Mouse (Mus musculus): ENCODE data around the gene Anp32b. TPM values are rescaled to one million over a fixed set of nuclear protein-coding genes. Genes with fewer than 3 reads are reported as not detected.
A peak's percentile ranks its signal among the peaks of the same experiment; 100 is the strongest.

Anp32b gene
- polyA plus RNA-seq (2012; rRNA removed), result 9.8 and 12.7 TPM in 2 replicates

GRCm38 (mm10) chr4:46450519-46451131, at the start of gene Anp32b:
Gene Anp32b (plus strand): TSS chr4:46450902.
- TF ChIP-seq CTCF (conservative IDR thresholded peaks at IDR 0.05; ENCODE audit: insufficient read depth, insufficient read length, low read depth, low read length) (peak; percentile 53), POLR2A (IDR thresholded peaks at IDR 0.05; ENCODE audit: low read depth, low read length) (no peak)
- H3K36me3 ChIP-seq (ENCODE audit: control insufficient read depth, insufficient read depth, low read length), result no peaks in the 10 kb centered on the region
- peak within 1 kb of the TSS; percentile 87 for H3K27ac ChIP-seq (ENCODE audit: insufficient read depth, low read depth, low read length)
- H3K4me3 ChIP-seq (ENCODE audit: insufficient read depth, low read depth, low read length), result peak within 1 kb of the TSS; percentile 89
- WGBS, result 2% methylated on average over 57 of the region's 66 CpGs
- peaks cover 7% of the 10 kb centered on the region; the same call in 1 of the 2 replicates for H3K4me1 ChIP-seq (ENCODE audit: control insufficient read depth, insufficient read depth, low read length)
- no peaks in the 10 kb centered on the region for H3K27me3 ChIP-seq (replicated peaks; ENCODE audit: control insufficient read depth, insufficient read depth, low read length)
- peak; percentile 94 for DNase-seq

GRCm38 (mm10) chr4:46404042-46404795, 46.5 kb upstream of the Anp32b start:
- WGBS, result 74% methylated on average over 6 of the region's 6 CpGs
- Histone ChIP-seq H3K27ac (ENCODE audit: insufficient read depth, low read depth, low read length) (no peak overlapping the region), H3K27me3 (replicated peaks; ENCODE audit: control insufficient read depth, insufficient read depth, low read length) (no peaks in the 10 kb centered on the region), H3K36me3 (ENCODE audit: control insufficient read depth, insufficient read depth, low read length) (no peaks in the 10 kb centered on the region), H3K4me1 (ENCODE audit: control insufficient read depth, insufficient read depth, low read length) (no peaks in the 10 kb centered on the region), H3K4me3 (ENCODE audit: insufficient read depth, low read depth, low read length) (no peak overlapping the region)
- no peak for DNase-seq
- no peak for TF ChIP-seq POLR2A (IDR thresholded peaks at IDR 0.05; ENCODE audit: low read depth, low read length)
- TF ChIP-seq CTCF (conservative IDR thresholded peaks at IDR 0.05; ENCODE audit: insufficient read depth, insufficient read length, low read depth, low read length), result no peak

DNA sequence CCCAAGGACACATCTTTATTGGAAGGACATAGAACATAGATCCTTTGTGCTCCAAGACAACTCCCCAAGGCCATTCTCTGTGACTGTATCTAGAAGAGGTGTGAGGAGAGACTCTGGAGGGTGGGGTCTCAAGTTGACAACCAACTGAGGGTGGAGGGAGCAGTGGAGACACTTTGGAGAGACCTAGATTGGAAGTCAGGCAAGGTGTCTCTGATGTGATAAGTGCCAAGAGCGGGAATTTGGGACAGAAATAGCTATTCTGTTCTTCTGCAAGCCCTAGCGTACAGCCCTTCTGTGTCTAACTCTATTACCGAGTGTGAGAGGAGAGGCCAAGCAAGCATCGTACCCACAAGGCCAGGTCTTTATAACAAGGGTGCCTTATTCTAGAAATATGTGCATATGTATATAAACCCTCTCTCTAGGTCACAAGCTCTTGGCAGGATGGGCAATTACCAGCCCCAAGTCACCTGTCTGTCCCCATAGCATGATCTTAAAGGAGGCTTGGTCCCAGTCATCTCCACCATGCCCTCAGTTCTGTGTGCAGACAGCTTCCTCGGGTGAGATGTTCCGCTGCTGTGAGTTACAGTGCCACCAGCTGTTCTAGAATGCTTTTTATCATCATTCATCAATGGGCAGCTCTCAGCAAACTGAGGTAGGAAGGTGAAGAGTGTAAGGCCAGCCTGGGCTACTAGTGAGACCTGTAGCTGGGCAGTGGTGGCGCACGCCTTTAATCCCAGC, 43.6 kb upstream of the Anp32b start:
- Histone ChIP-seq H3K27ac (ENCODE audit: insufficient read depth, low read depth, low read length) (no peak overlapping the region), H3K4me3 (ENCODE audit: insufficient read depth, low read depth, low read length) (no peak overlapping the region), H3K36me3 (ENCODE audit: control insufficient read depth, insufficient read depth, low read length) (no peaks in the 10 kb centered on the region), H3K27me3 (replicated peaks; ENCODE audit: control insufficient read depth, insufficient read depth, low read length) (no peaks in the 10 kb centered on the region), H3K4me1 (ENCODE audit: control insufficient read depth, insufficient read depth, low read length) (no peaks in the 10 kb centered on the region)
- DNase-seq, result no peak
- TF ChIP-seq CTCF (conservative IDR thresholded peaks at IDR 0.05; ENCODE audit: insufficient read depth, insufficient read length, low read depth, low read length) (no peak), POLR2A (IDR thresholded peaks at IDR 0.05; ENCODE audit: low read depth, low read length) (no peak)
- 92% methylated on average over 8 of the region's 8 CpGs for whole genome bisulfite sequencing

GRCm38 (mm10) chr4:46410677-46411076, 40.0 kb upstream of the Anp32b start:
- H3K4me1 ChIP-seq (ENCODE audit: control insufficient read depth, insufficient read depth, low read length), result no peaks in the 10 kb centered on the region
- H3K4me3 ChIP-seq (ENCODE audit: insufficient read depth, low read depth, low read length), result no peak overlapping the region
- no peaks in the 10 kb centered on the region for H3K27me3 ChIP-seq (replicated peaks; ENCODE audit: control insufficient read depth, insufficient read depth, low read length)
- DNase-seq, result no peak
- TF ChIP-seq POLR2A (IDR thresholded peaks at IDR 0.05; ENCODE audit: low read depth, low read length) (no peak), CTCF (conservative IDR thresholded peaks at IDR 0.05; ENCODE audit: insufficient read depth, insufficient read length, low read depth, low read length) (no peak)
- H3K27ac ChIP-seq (ENCODE audit: insufficient read depth, low read depth, low read length), result no peak overlapping the region
- H3K36me3 ChIP-seq (ENCODE audit: control insufficient read depth, insufficient read depth, low read length), result no peaks in the 10 kb centered on the region
- 94% methylated on average over 5 of the region's 5 CpGs for WGBS

GRCm38 (mm10) chr4:46411489-46411888, 39.2 kb upstream of the Anp32b start:
- H3K27me3 ChIP-seq (replicated peaks; ENCODE audit: control insufficient read depth, insufficient read depth, low read length), result no peaks in the 10 kb centered on the region
- H3K4me3 ChIP-seq (ENCODE audit: insufficient read depth, low read depth, low read length), result no peak overlapping the region
- no peak overlapping the region for H3K27ac ChIP-seq (ENCODE audit: insufficient read depth, low read depth, low read length)
- TF ChIP-seq CTCF (conservative IDR thresholded peaks at IDR 0.05; ENCODE audit: insufficient read depth, insufficient read length, low read depth, low read length) (no peak), POLR2A (IDR thresholded peaks at IDR 0.05; ENCODE audit: low read depth, low read length) (no peak)
- WGBS, result 73% methylated on average over 6 of the region's 6 CpGs
- H3K4me1 ChIP-seq (ENCODE audit: control insufficient read depth, insufficient read depth, low read length), result no peaks in the 10 kb centered on the region
- peak; percentile 13 for DNase-seq
- H3K36me3 ChIP-seq (ENCODE audit: control insufficient read depth, insufficient read depth, low read length), result no peaks in the 10 kb centered on the region

DNA sequence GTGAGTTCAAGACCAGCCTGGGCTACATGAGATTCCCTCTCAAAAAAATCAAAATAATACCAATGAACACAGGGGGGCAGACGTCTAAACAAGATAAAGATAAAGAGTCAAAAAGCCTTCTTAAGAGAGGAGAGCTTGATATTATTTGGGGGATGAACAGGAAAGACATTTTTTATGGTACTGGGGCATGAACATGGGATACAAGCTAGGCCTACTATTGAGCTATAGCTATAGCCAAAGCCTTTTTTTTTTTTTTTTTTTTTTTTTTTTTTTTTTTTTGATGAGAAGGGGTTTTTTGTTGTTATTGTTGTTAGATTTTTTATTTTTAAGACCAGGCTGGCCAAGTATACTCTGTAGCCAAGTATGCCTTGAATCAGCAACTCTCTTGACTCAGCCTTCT, 38.6 kb upstream of the Anp32b start:
- H3K36me3 ChIP-seq (ENCODE audit: control insufficient read depth, insufficient read depth, low read length), result no peaks in the 10 kb centered on the region
- no peak for DNase-seq
- no peaks in the 10 kb centered on the region for H3K27me3 ChIP-seq (replicated peaks; ENCODE audit: control insufficient read depth, insufficient read depth, low read length)
- H3K4me3 ChIP-seq (ENCODE audit: insufficient read depth, low read depth, low read length), result no peak overlapping the region
- H3K27ac ChIP-seq (ENCODE audit: insufficient read depth, low read depth, low read length), result no peak overlapping the region
- H3K4me1 ChIP-seq (ENCODE audit: control insufficient read depth, insufficient read depth, low read length), result no peaks in the 10 kb centered on the region
- TF ChIP-seq POLR2A (IDR thresholded peaks at IDR 0.05; ENCODE audit: low read depth, low read length), result no peak
- no peak for TF ChIP-seq CTCF (conservative IDR thresholded peaks at IDR 0.05; ENCODE audit: insufficient read depth, insufficient read length, low read depth, low read length)
- WGBS, result 73% methylated on average over 1 of the region's 1 CpGs

- DNase-seq, result no peak
- 73% methylated on average over 7 of the region's 7 CpGs for WGBS
- TF ChIP-seq CTCF (conservative IDR thresholded peaks at IDR 0.05; ENCODE audit: insufficient read depth, insufficient read length, low read depth, low read length) (no peak), POLR2A (IDR thresholded peaks at IDR 0.05; ENCODE audit: low read depth, low read length) (no peak)
- Histone ChIP-seq H3K36me3 (ENCODE audit: control insufficient read depth, insufficient read depth, low read length) (no peaks in the 10 kb centered on the region), H3K27ac (ENCODE audit: insufficient read depth, low read depth, low read length) (no peak within 1 kb of the TSS), H3K4me3 (ENCODE audit: insufficient read depth, low read depth, low read length) (no peak within 1 kb of the TSS), H3K27me3 (replicated peaks; ENCODE audit: control insufficient read depth, insufficient read depth, low read length) (no peaks in the 10 kb centered on the region), H3K4me1 (ENCODE audit: control insufficient read depth, insufficient read depth, low read length) (no peaks in the 10 kb centered on the region)
Measured at GRCm38 (mm10) chr4:46413406-46413805, 37.3 kb upstream of the Anp32b start, which contains the start of gene Hemgn. Gene Hemgn (minus strand): TSS chr4:46413506.

Data from kidney, adult 2 months (tissue).